Mouse (Mus musculus) limb, embryonic 13.5 days (tissue): ENCODE measurements around the gene Maml3. TPM values are rescaled to one million over a fixed set of nuclear protein-coding genes. Genes with fewer than 3 reads are reported as not detected.

Experiments used
- ATAC-seq: fragments of 200-750 bp; cut with Nextera tagmentation; 2 replicates; pipeline ENCODE4 v1.8.0; 2017; ENCODE audit warnings: low read depth, moderate number of reproducible peaks, moderate TSS enrichment; ENCODE audit not compliant: low FRiP score
- H3K27ac ChIP-seq: fragments of 300-500 bp; sonication (generic); 2 replicates; pipeline ENCODE4 v1.5.1; 2015; ENCODE audit warnings: inconsistent platforms, mild to moderate bottlenecking, moderate library complexity
- H3K27me3 ChIP-seq: fragments of 300-500 bp; sonication (generic); 2 replicates; pipeline ENCODE4 v1.6.1; 2015; ENCODE audit warnings: mild to moderate bottlenecking, inconsistent platforms
- H3K36me3 ChIP-seq: fragments of 300-500 bp; sonication (generic); 2 replicates; pipeline ENCODE4 v1.6.1; 2015; ENCODE audit warnings: inconsistent platforms, mild to moderate bottlenecking, moderate library complexity
- H3K4me1 ChIP-seq: fragments of 300-500 bp; sonication (generic); 2 replicates; pipeline ENCODE4 v1.6.1; 2015; ENCODE audit warnings: inconsistent platforms
- H3K4me2 ChIP-seq: fragments of 300-500 bp; sonication (generic); replicated peaks from 2 replicates; pipeline ENCODE4 v1.6.1; 2015; ENCODE audit warnings: inconsistent platforms, mild to moderate bottlenecking, moderate library complexity
- H3K4me3 ChIP-seq: fragments of 300-500 bp; sonication (generic); 2 replicates; pipeline ENCODE4 v1.5.1; 2015; ENCODE audit warnings: moderate library complexity, mild to moderate bottlenecking, inconsistent platforms
- H3K9ac ChIP-seq: fragments of 300-500 bp; sonication (generic); 2 replicates; pipeline ENCODE4 v1.6.1; 2015; ENCODE audit warnings: mild to moderate bottlenecking, inconsistent platforms
- H3K9me3 ChIP-seq: fragments of 300-500 bp; sonication (generic); 2 replicates; pipeline ENCODE4 v1.6.1; 2016; ENCODE audit warnings: inconsistent platforms
- WGBS: fragments of 180-500 bp; shearing (Covaris S2); methylation state at CpG from one replicate; pipeline ENCODE4 v1.1.7; 2015; 5-methylcytosine and 5-hydroxymethylcytosine counted together
- polyA plus RNA-seq: library from polyadenylated mRNA; unstranded; fragments of >200 nt; fragmentation: Nextera tagmentation; extraction: Ambion mirVana; gene quantifications from 2 replicates; pipeline ENCODE4 v1.2.1, GENCODE M21; 2015

The Maml3 gene
- polyA plus RNA-seq, 1 experiment from 2014 or later: 5.1 TPM

DNA sequence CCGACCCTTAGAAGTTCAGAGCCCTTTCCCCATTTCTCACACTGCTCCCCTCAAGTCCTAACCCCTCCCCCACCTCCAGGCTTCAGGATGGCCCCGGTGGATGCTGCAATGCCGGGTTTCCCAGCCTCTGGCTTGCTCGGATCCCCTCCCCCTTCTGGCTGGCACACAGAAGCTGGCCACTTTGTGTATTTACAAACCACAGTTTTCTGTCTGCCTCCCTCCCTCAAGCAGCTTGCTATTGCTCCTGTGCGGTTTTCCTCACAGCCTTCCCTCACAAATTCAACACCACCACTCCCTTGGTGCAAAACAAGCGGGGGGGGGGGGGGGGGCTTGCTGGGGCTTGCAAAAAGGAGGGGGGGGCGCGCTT, 216.6 kb downstream of the Maml3 start:
- Histone ChIP-seq H3K27ac (peak overlapping the region; percentile 58; the same call in 1 of the 2 replicates), H3K4me3 (peak overlapping the region; percentile 29), H3K4me1 (peaks cover 34% of the 10 kb centered on the region), H3K9me3 (no peaks in the 10 kb centered on the region), H3K36me3 (no peaks in the 10 kb centered on the region), H3K4me2 (peak overlapping the region; percentile 68), H3K9ac (no peak overlapping the region), H3K27me3 (no peaks in the 10 kb centered on the region)
- peak; percentile 28; the same call in 1 of the 2 replicates for ATAC-seq
- WGBS: 9% methylated on average over 7 of the region's 8 CpGs

- H3K4me1 ChIP-seq: peaks cover 50% of the 10 kb centered on the region
- ATAC-seq: no peak
- no peak overlapping the region for H3K4me2 ChIP-seq
- no peaks in the 10 kb centered on the region for H3K36me3 ChIP-seq
- no peak overlapping the region for H3K27ac ChIP-seq
- H3K27me3 ChIP-seq: no peaks in the 10 kb centered on the region
- no peaks in the 10 kb centered on the region for H3K9me3 ChIP-seq
- no peak overlapping the region for H3K9ac ChIP-seq
- H3K4me3 ChIP-seq: no peak overlapping the region
- WGBS: 60% methylated on average over 5 of the region's 5 CpGs
These were observed 219.0 kb downstream of the Maml3 start for GRCm38 (mm10) chr3:51885920-51886319.

- WGBS: 73% methylated on average over 5 of the region's 5 CpGs
- H3K9me3 ChIP-seq: no peaks in the 10 kb centered on the region
- no peak overlapping the region for H3K9ac ChIP-seq
- peaks cover 55% of the 10 kb centered on the region for H3K4me1 ChIP-seq
- no peaks in the 10 kb centered on the region for H3K27me3 ChIP-seq
- no peak overlapping the region for H3K27ac ChIP-seq
- ATAC-seq: no peak
- H3K4me2 ChIP-seq: no peak overlapping the region
- H3K36me3 ChIP-seq: no peaks in the 10 kb centered on the region
- no peak overlapping the region for H3K4me3 ChIP-seq
These were observed 219.4 kb downstream of the Maml3 start for GRCm38 (mm10) chr3:51885487-51885886.

GRCm38 (mm10) chr3:51881981-51882380, 222.9 kb downstream of the Maml3 start:
- 32% methylated on average over 10 of the region's 10 CpGs for WGBS

GRCm38 (mm10) chr3:51881393-51881792, 223.5 kb downstream of the Maml3 start:
- 88% methylated on average over 1 of the region's 2 CpGs for WGBS
- H3K9me3 ChIP-seq: no peaks in the 10 kb centered on the region
- H3K9ac ChIP-seq: no peak overlapping the region
- H3K4me3 ChIP-seq: no peak overlapping the region
- no peak overlapping the region for H3K4me2 ChIP-seq
- H3K27me3 ChIP-seq: no peaks in the 10 kb centered on the region
- peaks cover 41% of the 10 kb centered on the region for H3K4me1 ChIP-seq
- ATAC-seq: no peak
- no peaks in the 10 kb centered on the region for H3K36me3 ChIP-seq
- no peak overlapping the region for H3K27ac ChIP-seq

More at GRCm38 (mm10) chr3:51881981-51882380, 222.9 kb downstream of the Maml3 start:
- H3K9ac ChIP-seq: no peak overlapping the region
- ATAC-seq: peak; percentile 40
- no peak overlapping the region for H3K27ac ChIP-seq
- H3K4me1 ChIP-seq: peaks cover 41% of the 10 kb centered on the region
- H3K4me3 ChIP-seq: no peak overlapping the region
- H3K27me3 ChIP-seq: no peaks in the 10 kb centered on the region
- H3K9me3 ChIP-seq: no peaks in the 10 kb centered on the region
- H3K4me2 ChIP-seq: no peak overlapping the region
- no peaks in the 10 kb centered on the region for H3K36me3 ChIP-seq

- no peaks in the 10 kb centered on the region for H3K27me3 ChIP-seq
- H3K27ac ChIP-seq: peak overlapping the region; percentile 10; the same call in 1 of the 2 replicates
- H3K4me1 ChIP-seq: peaks cover 41% of the 10 kb centered on the region
- H3K4me3 ChIP-seq: no peak overlapping the region
- WGBS: 59% methylated on average over 8 of the region's 8 CpGs
- no peak overlapping the region for H3K4me2 ChIP-seq
- no peaks in the 10 kb centered on the region for H3K9me3 ChIP-seq
- H3K36me3 ChIP-seq: no peaks in the 10 kb centered on the region
- no peak for ATAC-seq
- no peak overlapping the region for H3K9ac ChIP-seq
These were observed 224.3 kb downstream of the Maml3 start for GRCm38 (mm10) chr3:51880506-51881036.

DNA sequence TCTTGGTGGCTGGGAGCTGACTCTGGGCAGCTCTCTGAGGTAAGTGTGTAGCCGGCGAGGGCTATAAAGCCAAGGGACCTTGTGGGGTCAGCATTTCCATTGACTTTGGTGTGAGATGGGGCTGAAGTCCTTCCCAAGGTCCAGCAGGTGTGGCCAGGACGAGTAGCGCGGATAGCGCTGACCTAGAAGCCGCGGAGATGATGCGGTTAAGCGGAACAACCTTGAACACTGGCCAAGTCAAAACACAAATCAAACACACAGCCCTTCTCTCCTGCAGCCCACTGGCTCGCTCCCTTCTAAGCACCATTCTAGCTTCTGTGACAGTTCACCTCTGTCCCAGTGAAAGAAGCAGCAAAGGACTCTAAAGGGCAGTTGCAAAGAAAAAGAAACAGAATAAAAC, 225.7 kb downstream of the Maml3 start:
- H3K4me3 ChIP-seq: no peak overlapping the region
- H3K27ac ChIP-seq: no peak overlapping the region
- no peak overlapping the region for H3K4me2 ChIP-seq
- WGBS: 88% methylated on average over 11 of the region's 11 CpGs
- no peaks in the 10 kb centered on the region for H3K36me3 ChIP-seq
- no peaks in the 10 kb centered on the region for H3K9me3 ChIP-seq
- no peak for ATAC-seq
- no peak overlapping the region for H3K9ac ChIP-seq
- no peaks in the 10 kb centered on the region for H3K27me3 ChIP-seq
- peaks cover 39% of the 10 kb centered on the region for H3K4me1 ChIP-seq

DNA sequence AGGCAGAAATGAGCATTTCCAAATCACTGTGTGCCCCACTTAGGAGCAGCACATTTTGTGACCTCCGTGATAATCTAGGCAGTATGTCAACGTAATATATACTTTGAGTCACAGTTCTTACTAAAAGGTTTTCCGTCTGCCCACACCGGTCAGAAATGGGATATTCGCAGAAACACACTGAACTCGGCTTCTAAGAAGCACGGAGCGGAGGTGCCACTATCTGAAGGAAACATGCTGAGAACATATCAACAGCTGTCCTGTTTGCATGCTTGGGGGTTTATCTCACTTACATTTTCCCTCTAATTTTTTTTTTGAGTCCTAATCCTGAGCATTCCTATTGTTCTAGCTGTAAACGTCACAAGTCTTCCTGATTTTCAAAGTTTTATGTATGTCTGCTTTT, 226.3 kb downstream of the Maml3 start:
- H3K4me1 ChIP-seq: peaks cover 39% of the 10 kb centered on the region
- no peak overlapping the region for H3K9ac ChIP-seq
- no peaks in the 10 kb centered on the region for H3K27me3 ChIP-seq
- no peaks in the 10 kb centered on the region for H3K36me3 ChIP-seq
- 84% methylated on average over 9 of the region's 9 CpGs for WGBS
- no peak for ATAC-seq
- no peak overlapping the region for H3K27ac ChIP-seq
- no peak overlapping the region for H3K4me3 ChIP-seq
- H3K9me3 ChIP-seq: no peaks in the 10 kb centered on the region
- H3K4me2 ChIP-seq: no peak overlapping the region

GRCm38 (mm10) chr3:51876729-51877128, 228.1 kb downstream of the Maml3 start:
- Histone ChIP-seq H3K4me2 (no peak overlapping the region), H3K4me1 (peaks cover 38% of the 10 kb centered on the region), H3K4me3 (no peak overlapping the region), H3K27ac (no peak overlapping the region), H3K27me3 (no peaks in the 10 kb centered on the region), H3K36me3 (no peaks in the 10 kb centered on the region), H3K9ac (no peak overlapping the region), H3K9me3 (no peaks in the 10 kb centered on the region)
- 91% methylated on average over 9 of the region's 9 CpGs for WGBS
- no peak for ATAC-seq

GRCm38 (mm10) chr3:51875629-51876028, 229.2 kb downstream of the Maml3 start:
- WGBS: 89% methylated on average over 4 of the region's 4 CpGs
- Histone ChIP-seq H3K9me3 (no peaks in the 10 kb centered on the region), H3K27me3 (no peaks in the 10 kb centered on the region), H3K27ac (no peak overlapping the region), H3K4me3 (no peak overlapping the region), H3K9ac (no peak overlapping the region), H3K36me3 (no peaks in the 10 kb centered on the region), H3K4me2 (no peak overlapping the region), H3K4me1 (peaks cover 31% of the 10 kb centered on the region)
- ATAC-seq: no peak

DNA sequence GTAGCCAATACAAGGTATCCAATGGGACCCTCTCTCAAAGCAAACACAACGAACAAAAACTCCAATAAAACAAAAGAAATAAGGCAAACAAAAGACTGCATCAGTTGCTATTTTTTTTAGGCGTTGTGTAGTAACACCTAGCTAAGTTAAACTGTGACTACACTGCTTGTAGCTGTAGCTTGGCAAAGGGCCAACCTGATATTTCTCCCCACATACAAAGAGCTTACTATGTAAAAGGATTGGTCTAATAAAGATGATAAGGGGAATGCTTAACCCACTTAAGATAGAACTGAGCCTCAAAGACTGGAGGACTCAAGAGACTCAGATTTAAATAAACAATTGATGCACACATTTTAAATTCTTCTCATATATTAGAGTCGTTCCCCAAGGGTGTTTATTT, 230.6 kb downstream of the Maml3 start:
- Histone ChIP-seq H3K4me1 (peaks cover 25% of the 10 kb centered on the region), H3K4me3 (no peak overlapping the region), H3K36me3 (no peaks in the 10 kb centered on the region), H3K4me2 (no peak overlapping the region), H3K9me3 (no peaks in the 10 kb centered on the region), H3K27me3 (no peaks in the 10 kb centered on the region), H3K9ac (no peak overlapping the region), H3K27ac (no peak overlapping the region)
- 72% methylated on average over 3 of the region's 3 CpGs for WGBS
- no peak for ATAC-seq

- peaks cover 22% of the 10 kb centered on the region for H3K4me1 ChIP-seq
- ATAC-seq: no peak
- H3K4me3 ChIP-seq: no peak overlapping the region
- no peak overlapping the region for H3K4me2 ChIP-seq
- H3K9ac ChIP-seq: no peak overlapping the region
- H3K36me3 ChIP-seq: no peaks in the 10 kb centered on the region
- no peaks in the 10 kb centered on the region for H3K27me3 ChIP-seq
- WGBS: 36% methylated on average over 4 of the region's 4 CpGs
- no peaks in the 10 kb centered on the region for H3K9me3 ChIP-seq
- no peak overlapping the region for H3K27ac ChIP-seq
These were observed 232.1 kb downstream of the Maml3 start for GRCm38 (mm10) chr3:51872771-51873170.

- no peaks in the 10 kb centered on the region for H3K27me3 ChIP-seq
- H3K27ac ChIP-seq: no peak overlapping the region
- H3K36me3 ChIP-seq: no peaks in the 10 kb centered on the region
- no peak for ATAC-seq
- peaks cover 22% of the 10 kb centered on the region for H3K4me1 ChIP-seq
- no peak overlapping the region for H3K4me2 ChIP-seq
- H3K9ac ChIP-seq: no peak overlapping the region
- no peaks in the 10 kb centered on the region for H3K9me3 ChIP-seq
- no peak overlapping the region for H3K4me3 ChIP-seq
- 73% methylated on average over 4 of the region's 4 CpGs for WGBS
These were observed 233.5 kb downstream of the Maml3 start for GRCm38 (mm10) chr3:51871346-51871745.
